Comparison of ENCODE assay signal across 11 mouse cellular contexts in the genomic region with DNA sequence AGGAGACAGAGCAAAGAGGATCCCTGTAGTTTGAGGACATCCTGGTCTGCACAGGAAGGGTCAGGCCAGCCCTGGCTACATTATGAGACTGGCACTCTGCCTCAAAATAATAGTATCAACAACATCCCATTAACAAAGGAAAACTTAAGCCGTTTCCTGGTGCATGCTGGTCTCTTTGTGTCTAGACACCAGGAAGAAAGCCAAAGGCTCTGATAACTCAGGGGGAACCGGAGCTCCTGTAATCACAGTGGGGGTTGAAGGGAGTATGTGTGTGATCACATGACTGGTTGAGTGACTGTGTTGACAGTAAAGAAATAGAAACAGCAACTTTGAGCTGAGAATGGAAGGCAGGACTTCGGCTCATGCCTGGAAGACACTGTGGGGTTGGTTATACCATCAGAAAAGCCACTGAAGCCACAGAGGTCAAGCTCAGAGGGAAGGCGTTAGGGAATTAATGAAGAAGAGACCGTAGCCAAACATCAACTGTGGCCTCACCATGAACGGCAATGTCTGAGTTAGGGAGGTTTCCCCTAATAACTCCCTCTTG. TPM values are rescaled to one million over a fixed set of nuclear protein-coding genes. Genes with fewer than 3 reads are reported as not detected.
DNase-seq lines count a peak whose midpoint lies in the region; ATAC-seq lines count a peak whose summit lies in the region.
"Had no signal": no experiment of that assay in that cellular context is flagged by ENCODE, and none has a peak within 500 bp of the region (broad histone marks: within the 10 kb centered on the region; RNA-seq: fewer than 3 reads in every experiment).

Gene Cfi, plus strand, starts transcription at position 497 of the 547 bp plus-strand sequence.

- DNase-seq in embryonic facial prominence, embryonic 10.5 days (ENCODE audit: low spot score) = no peak
- DNase-seq in midbrain, embryonic 10.5 days (ENCODE audit: low spot score) = no peak
- peak; percentile 39 for DNase-seq in yolk sac, embryonic 10.5 days (ENCODE audit: low spot score)
- no peak for DNase-seq in left cerebral cortex, adult 18-20 months (ENCODE audit: low spot score in 2 of 2)
- no peak for DNase-seq in frontal cortex, postnatal 10 days (ENCODE audit: low spot score in 2 of 2)
- DNase-seq: spleen, adult 18-20 months had no signal

- no peaks in the 10 kb centered on the region for H3K9me3 ChIP-seq in embryonic facial prominence, embryonic 12.5 days
- H3K9me3 ChIP-seq in embryonic facial prominence, embryonic 10.5 days = no peaks in the 10 kb centered on the region
- H3K9me3 ChIP-seq in midbrain, embryonic 10.5 days (replicated peaks) = no peaks in the 10 kb centered on the region
- no peaks in the 10 kb centered on the region for H3K9me3 ChIP-seq in midbrain, embryonic 16.5 days (replicated peaks; ENCODE audit: control insufficient read depth, low read length, poor library complexity, severe bottlenecking)
- H3K9me3 ChIP-seq in lung, embryonic 15.5 days = no peaks in the 10 kb centered on the region

- 64% methylated on average over 6 of the region's 6 CpGs for WGBS in embryonic facial prominence, embryonic 12.5 days
- 72% methylated on average over 6 of the region's 6 CpGs for WGBS in embryonic facial prominence, embryonic 10.5 days
- 72% methylated on average over 6 of the region's 6 CpGs for WGBS in midbrain, embryonic 10.5 days
- 65% methylated on average over 6 of the region's 6 CpGs for WGBS in midbrain, embryonic 16.5 days
- 49% methylated on average over 6 of the region's 6 CpGs for WGBS in lung, embryonic 15.5 days

- H3K27me3 ChIP-seq in embryonic facial prominence, embryonic 12.5 days = no peaks in the 10 kb centered on the region
- H3K27me3 ChIP-seq in embryonic facial prominence, embryonic 10.5 days (replicated peaks; ENCODE audit: low read depth, poor library complexity, severe bottlenecking) = no peaks in the 10 kb centered on the region
- H3K27me3 ChIP-seq in midbrain, embryonic 10.5 days (ENCODE audit: low read depth, poor library complexity, severe bottlenecking) = no peaks in the 10 kb centered on the region
- H3K27me3 ChIP-seq in midbrain, embryonic 16.5 days (ENCODE audit: control insufficient read depth, insufficient read depth, low read depth, low read length) = no peaks in the 10 kb centered on the region
- H3K27me3 ChIP-seq in lung, embryonic 15.5 days = no peaks in the 10 kb centered on the region

- no peak within 1 kb of the TSS for H3K27ac ChIP-seq in embryonic facial prominence, embryonic 12.5 days
- H3K27ac ChIP-seq in embryonic facial prominence, embryonic 10.5 days (replicated peaks) = no peak within 1 kb of the TSS
- H3K27ac ChIP-seq in midbrain, embryonic 10.5 days (replicated peaks) = peak within 1 kb of the TSS; percentile 28; the same call in 1 of the 2 replicates
- no peak within 1 kb of the TSS for H3K27ac ChIP-seq in midbrain, embryonic 16.5 days (ENCODE audit: low read length)
- H3K27ac ChIP-seq in lung, embryonic 15.5 days = peak within 1 kb of the TSS; percentile 60

- H3K36me3 ChIP-seq in embryonic facial prominence, embryonic 12.5 days = no peaks in the 10 kb centered on the region
- H3K36me3 ChIP-seq in embryonic facial prominence, embryonic 10.5 days (replicated peaks) = no peaks in the 10 kb centered on the region
- no peaks in the 10 kb centered on the region for H3K36me3 ChIP-seq in midbrain, embryonic 10.5 days
- H3K36me3 ChIP-seq in midbrain, embryonic 16.5 days (ENCODE audit: control insufficient read depth, insufficient read depth, low read length) = no peaks in the 10 kb centered on the region
- H3K36me3 ChIP-seq in lung, embryonic 15.5 days = no peaks in the 10 kb centered on the region

- H3K4me1 ChIP-seq in embryonic facial prominence, embryonic 12.5 days = no peaks in the 10 kb centered on the region
- H3K4me1 ChIP-seq in embryonic facial prominence, embryonic 10.5 days = peaks cover 5% of the 10 kb centered on the region; the same call in 1 of the 2 replicates
- H3K4me1 ChIP-seq in midbrain, embryonic 10.5 days = peaks cover 18% of the 10 kb centered on the region
- H3K4me1 ChIP-seq in midbrain, embryonic 16.5 days (ENCODE audit: control insufficient read depth, insufficient read depth, low read length) = peaks cover 3% of the 10 kb centered on the region; the same call in 1 of the 2 replicates
- H3K4me1 ChIP-seq in lung, embryonic 15.5 days = peaks cover 3% of the 10 kb centered on the region; the same call in 1 of the 2 replicates

- no peak within 1 kb of the TSS for H3K4me3 ChIP-seq in embryonic facial prominence, embryonic 12.5 days
- H3K4me3 ChIP-seq in embryonic facial prominence, embryonic 10.5 days = no peak within 1 kb of the TSS; the same call in 1 of the 2 replicates
- peak within 1 kb of the TSS; percentile 20; the same call in 1 of the 2 replicates for H3K4me3 ChIP-seq in midbrain, embryonic 10.5 days
- no peak within 1 kb of the TSS for H3K4me3 ChIP-seq in midbrain, embryonic 16.5 days (ENCODE audit: low read depth, low read length)
- H3K4me3 ChIP-seq in lung, embryonic 15.5 days = peak within 1 kb of the TSS; percentile 15

- H3K4me2 ChIP-seq in embryonic facial prominence, embryonic 12.5 days (replicated peaks) = peak within 1 kb of the TSS; percentile 28
- H3K4me2 ChIP-seq in midbrain, embryonic 16.5 days (ENCODE audit: low read length) = no peak within 1 kb of the TSS
- H3K4me2 ChIP-seq in lung, embryonic 15.5 days = peak within 1 kb of the TSS; percentile 45

- ATAC-seq in embryonic facial prominence, embryonic 12.5 days (ENCODE audit: insufficient number of reproducible peaks, insufficient read depth, low FRiP score, low TSS enrichment) = no peak
- no peak for ATAC-seq in midbrain, embryonic 16.5 days
- ATAC-seq in lung, embryonic 15.5 days (ENCODE audit: borderline replicate concordance, extremely low read depth, low FRiP score, low TSS enrichment) = no peak

- no peak within 1 kb of the TSS for H3K9ac ChIP-seq in embryonic facial prominence, embryonic 12.5 days
- no peak within 1 kb of the TSS for H3K9ac ChIP-seq in midbrain, embryonic 16.5 days (ENCODE audit: low read depth, low read length)
- H3K9ac ChIP-seq in lung, embryonic 15.5 days = no peak within 1 kb of the TSS

RNA-seq across cellular contexts. Expression of gene Cfi, which starts in this region (rescaled TPM):
- polyA plus RNA-seq in embryonic facial prominence, embryonic 12.5 days (2016; fragmentation: Nextera tagmentation; extraction: Ambion mirVana) = 0.52 and 0.84 TPM in 2 replicates
- polyA plus RNA-seq in embryonic facial prominence, embryonic 10.5 days (2016; fragmentation: Nextera tagmentation; extraction: Ambion mirVana) = 0.39 and 0.59 TPM in 2 replicates
- 0.42 and 0.52 TPM in 2 replicates for polyA plus RNA-seq in midbrain, embryonic 10.5 days (2016; fragmentation: Nextera tagmentation; extraction: Ambion mirVana)
- 0.39 and 0.45 TPM in 2 replicates for polyA plus RNA-seq in midbrain, embryonic 16.5 days (2015; fragmentation: Nextera tagmentation; extraction: Ambion mirVana)
- polyA plus RNA-seq in lung, embryonic 15.5 days (2015; fragmentation: Nextera tagmentation; extraction: Ambion mirVana) = 19.8 and 22.2 TPM in 2 replicates
- not detected for total RNA-seq in left cerebral cortex, adult 18-20 months (2021)
- total RNA-seq: hematopoietic stem cell, adult 5-6 weeks; left cerebral cortex, postnatal 10 days had no signal

Comparison
In these comparisons a context has a peak if more than half of its experiments do, and no peak if none do; other contexts are left out.
1. RNA of gene Cfi (polyA plus RNA-seq): 19.8 to 22.2 TPM in lung, embryonic 15.5 days; 0.39 to 0.59 TPM in embryonic facial prominence, embryonic 10.5 days, 0.52 to 0.84 TPM in embryonic facial prominence, embryonic 12.5 days, 0.42 to 0.52 TPM in midbrain, embryonic 10.5 days and 0.39 to 0.45 TPM in midbrain, embryonic 16.5 days; every median in the first group is over 10 times any median in the second.
2. H3K27ac ChIP-seq: peak in midbrain, embryonic 10.5 days (single experiment) and lung, embryonic 15.5 days (single experiment); none in embryonic facial prominence, embryonic 12.5 days (single experiment), embryonic facial prominence, embryonic 10.5 days (single experiment) and midbrain, embryonic 16.5 days (single experiment).
3. H3K4me3 ChIP-seq: peak in midbrain, embryonic 10.5 days (single experiment) and lung, embryonic 15.5 days (single experiment); none in embryonic facial prominence, embryonic 12.5 days (single experiment), embryonic facial prominence, embryonic 10.5 days (single experiment) and midbrain, embryonic 16.5 days (single experiment).